Mouse (Mus musculus) urinary bladder, postnatal 36 days (tissue): ENCODE measurements around the gene Ubfd1.
A peak's percentile ranks its signal among the peaks of the same experiment; 100 is the strongest.

Experiments used
- DNase-seq, 2 experiments: peaks; one replicate each; pipeline ENCODE4 v3.0.0; 2022; ENCODE audit warnings: low spot score in 2 of 2, mixed read lengths in 1 of 2

Gene Ubfd1

GRCm38 (mm10) chr7:122066945-122067516 lies at the start of gene Ubfd1, which contains the start of gene Ears2:
Gene Ubfd1 (plus strand): TSS chr7:122067175.
Gene Ears2 (minus strand): TSS chr7:122067263.
- peak; percentile 94 to 96 for DNase-seq

GRCm38 (mm10) chr7:122018247-122018646 lies 48.7 kb upstream of the Ubfd1 start:
- DNase-seq: no peak

- no peak for DNase-seq
Observed at GRCm38 (mm10) chr7:122018978-122019377, 48.0 kb upstream of the Ubfd1 start.

- DNase-seq: no peak
Observed at GRCm38 (mm10) chr7:122020273-122020666, 46.7 kb upstream of the Ubfd1 start.

- DNase-seq: peak; percentile 84 to 90
Observed at GRCm38 (mm10) chr7:122020667-122021354, 46.2 kb upstream of the Ubfd1 start, which contains the start of gene Gga2. Gene Gga2 (minus strand): TSS chr7:122021222.

- DNase-seq: no peak
Observed at GRCm38 (mm10) chr7:122022131-122022530, 44.8 kb upstream of the Ubfd1 start.

- DNase-seq: no peak
Observed at GRCm38 (mm10) chr7:122033371-122033770, 33.6 kb upstream of the Ubfd1 start.

- no peak for DNase-seq
Observed at GRCm38 (mm10) chr7:122034348-122034747, 32.6 kb upstream of the Ubfd1 start.

GRCm38 (mm10) chr7:122044106-122044505 lies 22.9 kb upstream of the Ubfd1 start:
- DNase-seq: no peak

- DNase-seq: no peak
Observed at GRCm38 (mm10) chr7:122045181-122045634, 21.8 kb upstream of the Ubfd1 start.

- DNase-seq: no peak
Observed at GRCm38 (mm10) chr7:122045711-122046110, 21.3 kb upstream of the Ubfd1 start.

- DNase-seq: no peak
Observed at GRCm38 (mm10) chr7:122046813-122047212, 20.2 kb upstream of the Ubfd1 start.

- DNase-seq: no peak
Observed at GRCm38 (mm10) chr7:122048191-122048590, 18.8 kb upstream of the Ubfd1 start.

- DNase-seq: no peak
Observed at GRCm38 (mm10) chr7:122050834-122051233, 16.1 kb upstream of the Ubfd1 start.

- DNase-seq: no peak
Observed at GRCm38 (mm10) chr7:122056633-122057032, 10.3 kb upstream of the Ubfd1 start.

GRCm38 (mm10) chr7:122065656-122066055 lies 1.3 kb upstream of the Ubfd1 start:
- no peak for DNase-seq

- DNase-seq: no peak
Observed at GRCm38 (mm10) chr7:122066102-122066944, 652 bp upstream of the Ubfd1 start.

GRCm38 (mm10) chr7:122067517-122068381 lies 774 bp downstream of the Ubfd1 start:
- peak; percentile 17 to 26 for DNase-seq

GRCm38 (mm10) chr7:122074374-122074773 lies 7.4 kb downstream of the Ubfd1 start:
- DNase-seq: no peak

- DNase-seq: no peak
Observed at GRCm38 (mm10) chr7:122079798-122080554, 13.0 kb downstream of the Ubfd1 start.

GRCm38 (mm10) chr7:122081071-122081470 lies 14.1 kb downstream of the Ubfd1 start:
- no peak for DNase-seq
